8 mouse cellular contexts compared by ENCODE assay signal in the genomic region with DNA sequence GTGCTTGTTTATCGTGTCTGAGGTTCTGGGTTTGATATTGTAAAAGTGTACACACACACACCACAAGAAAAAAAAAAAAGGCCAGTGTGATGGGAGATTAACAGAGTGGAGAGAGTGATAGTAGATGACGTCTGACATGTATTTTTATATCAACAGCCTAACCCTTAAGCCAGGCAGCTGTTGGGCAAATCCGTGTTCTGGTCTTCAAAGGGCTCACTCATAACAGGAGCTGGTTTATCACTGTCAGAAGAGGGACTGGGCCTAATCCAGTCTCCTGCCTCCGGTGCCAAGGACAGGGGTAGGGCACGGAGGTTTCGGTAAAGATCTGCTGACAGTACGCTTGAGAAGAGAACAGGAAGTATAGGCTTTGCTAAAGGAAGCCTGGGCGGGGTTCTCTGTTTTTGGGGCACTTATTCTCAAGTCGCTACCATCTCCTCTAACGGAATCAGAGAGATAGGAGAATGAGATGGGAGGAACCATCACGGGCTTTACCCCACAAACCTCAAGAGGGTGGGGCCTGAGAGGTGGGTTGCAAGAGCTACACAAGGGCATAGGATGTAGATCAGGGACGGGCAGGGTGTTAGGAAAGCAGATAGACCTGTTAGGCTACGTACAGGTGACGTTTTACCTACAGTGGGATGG. TPM values are rescaled to one million over a fixed set of nuclear protein-coding genes. Genes with fewer than 3 reads are reported as not detected.
DNase-seq lines count a peak whose midpoint lies in the region; ATAC-seq lines count a peak whose summit lies in the region.

No protein-coding gene starts in this region.

- H3K27me3 ChIP-seq in forebrain, embryonic 13.5 days = peaks cover 3% of the 10 kb centered on the region; the same call in 1 of the 2 replicates
- H3K27me3 ChIP-seq in intestine, embryonic 14.5 days (replicated peaks; ENCODE audit: control insufficient read depth, insufficient read depth, low read length) = no peaks in the 10 kb centered on the region
- H3K27me3 ChIP-seq in stomach, embryonic 15.5 days (replicated peaks) = no peaks in the 10 kb centered on the region

- peak overlapping the region; percentile 98; the same call in 1 of the 2 replicates for H3K4me2 ChIP-seq in forebrain, embryonic 13.5 days
- H3K4me2 ChIP-seq in intestine, embryonic 14.5 days (ENCODE audit: low read length) = no peak overlapping the region
- peak overlapping the region; percentile 91 for H3K4me2 ChIP-seq in stomach, embryonic 15.5 days

- peaks cover 8% of the 10 kb centered on the region for H3K4me1 ChIP-seq in forebrain, embryonic 13.5 days
- no peaks in the 10 kb centered on the region; the same call in 1 of the 2 replicates for H3K4me1 ChIP-seq in intestine, embryonic 14.5 days (replicated peaks; ENCODE audit: control insufficient read depth, insufficient read depth, low read length)
- 0 out of 2 replicates have a peak, but pooled peaks cover 4% of the 10 kb centered on the region for H3K4me1 ChIP-seq in stomach, embryonic 15.5 days

- H3K9ac ChIP-seq in forebrain, embryonic 13.5 days = no peak overlapping the region
- no peak overlapping the region for H3K9ac ChIP-seq in intestine, embryonic 14.5 days (ENCODE audit: low read length)
- no peak overlapping the region for H3K9ac ChIP-seq in stomach, embryonic 15.5 days

- H3K4me3 ChIP-seq in forebrain, embryonic 13.5 days = peak overlapping the region; percentile 77; the same call in 1 of the 2 replicates
- H3K4me3 ChIP-seq in intestine, embryonic 14.5 days (ENCODE audit: low read depth, low read length) = 0 out of 2 replicates have a peak overlapping the region, but pooled peaks have one; percentile 72
- H3K4me3 ChIP-seq in stomach, embryonic 15.5 days (replicated peaks) = peak overlapping the region; percentile 88

- peak; percentile 22 for DNase-seq in kidney, postnatal 10 days
- no peak for DNase-seq in kidney, postnatal 14 days
- no peak for DNase-seq in intestine, embryonic 14.5 days (ENCODE audit: low spot score)
- no peak for DNase-seq in ovary, postnatal 10 days (ENCODE audit: low spot score)
- DNase-seq in testis, postnatal 14 days (ENCODE audit: low spot score) = no peak

- no peaks in the 10 kb centered on the region for H3K9me3 ChIP-seq in forebrain, embryonic 13.5 days (replicated peaks)
- no peaks in the 10 kb centered on the region for H3K9me3 ChIP-seq in intestine, embryonic 14.5 days (ENCODE audit: control insufficient read depth, low read length)
- no peaks in the 10 kb centered on the region for H3K9me3 ChIP-seq in stomach, embryonic 15.5 days

- H3K36me3 ChIP-seq in forebrain, embryonic 13.5 days (ENCODE audit: poor library complexity, severe bottlenecking) = no peaks in the 10 kb centered on the region
- H3K36me3 ChIP-seq in intestine, embryonic 14.5 days (ENCODE audit: control insufficient read depth, insufficient read depth, low read length) = no peaks in the 10 kb centered on the region
- H3K36me3 ChIP-seq in stomach, embryonic 15.5 days = no peaks in the 10 kb centered on the region

- WGBS in forebrain, embryonic 13.5 days = 55% methylated on average over 14 of the region's 14 CpGs
- 44% methylated on average over 14 of the region's 14 CpGs for WGBS in intestine, embryonic 14.5 days
- WGBS in stomach, embryonic 15.5 days = 39% methylated on average over 14 of the region's 14 CpGs

- peak; percentile 46; the same call in 1 of the 2 replicates for ATAC-seq in forebrain, embryonic 13.5 days
- ATAC-seq in intestine, embryonic 14.5 days (replicated peaks; ENCODE audit: low FRiP score, low TSS enrichment, low read depth) = 0 out of 2 replicates have a peak, but pooled peaks have one; percentile 6
- peak; percentile 51 for ATAC-seq in megakaryocyte progenitor cell, adult 5-6 weeks (replicated peaks; ENCODE audit: poor library complexity)
- no peak for ATAC-seq in stomach, embryonic 15.5 days (ENCODE audit: insufficient read depth, low FRiP score, low read depth)

- no peak overlapping the region for H3K27ac ChIP-seq in forebrain, embryonic 13.5 days
- H3K27ac ChIP-seq in intestine, embryonic 14.5 days (ENCODE audit: low read depth) = no peak overlapping the region
- H3K27ac ChIP-seq in stomach, embryonic 15.5 days = 0 out of 2 replicates have a peak overlapping the region, but pooled peaks have one; percentile 40

RNA-seq across cellular contexts. Expression of a gene that starts 1.1 kb away (rescaled TPM):
- 8.2 and 8.3 TPM in 2 replicates for polyA plus RNA-seq in forebrain, embryonic 13.5 days (2015; fragmentation: Nextera tagmentation; extraction: Ambion mirVana)
- polyA plus RNA-seq in intestine, embryonic 14.5 days (2014; fragmentation: Nextera tagmentation; extraction: Ambion mirVana) = 22.4 and 23.6 TPM in 2 replicates
- total RNA-seq in megakaryocyte progenitor cell, adult 5-6 weeks (2015) = 22.4 and 23.5 TPM in 2 replicates
- 33.5 and 36.4 TPM in 2 replicates for total RNA-seq in megakaryocyte progenitor cell, adult 5-6 weeks (2017)
- polyA plus RNA-seq in stomach, embryonic 15.5 days (2015; fragmentation: Nextera tagmentation; extraction: Ambion mirVana) = 26.5 TPM in 2 replicates

RNA-seq across cellular contexts. Expression of a gene that starts 10.7 kb away (rescaled TPM):
- polyA plus RNA-seq in forebrain, embryonic 13.5 days (2015; fragmentation: Nextera tagmentation; extraction: Ambion mirVana) = 18.4 and 20.2 TPM in 2 replicates
- 63.7 and 65.0 TPM in 2 replicates for polyA plus RNA-seq in intestine, embryonic 14.5 days (2014; fragmentation: Nextera tagmentation; extraction: Ambion mirVana)
- 208 and 213 TPM in 2 replicates for total RNA-seq in megakaryocyte progenitor cell, adult 5-6 weeks (2015)
- total RNA-seq in megakaryocyte progenitor cell, adult 5-6 weeks (2017) = 44.7 and 47.3 TPM in 2 replicates
- polyA plus RNA-seq in stomach, embryonic 15.5 days (2015; fragmentation: Nextera tagmentation; extraction: Ambion mirVana) = 58.4 and 67.7 TPM in 2 replicates

RNA-seq across cellular contexts. Expression of a gene that starts 56.5 kb away (rescaled TPM):
- polyA plus RNA-seq in forebrain, embryonic 13.5 days (2015; fragmentation: Nextera tagmentation; extraction: Ambion mirVana) = 50.6 and 52.4 TPM in 2 replicates
- polyA plus RNA-seq in intestine, embryonic 14.5 days (2014; fragmentation: Nextera tagmentation; extraction: Ambion mirVana) = 88.9 and 92.6 TPM in 2 replicates
- 71.9 and 80.7 TPM in 2 replicates for total RNA-seq in megakaryocyte progenitor cell, adult 5-6 weeks (2015)
- total RNA-seq in megakaryocyte progenitor cell, adult 5-6 weeks (2017) = 30.6 and 32.9 TPM in 2 replicates
- 96.3 and 99.2 TPM in 2 replicates for polyA plus RNA-seq in stomach, embryonic 15.5 days (2015; fragmentation: Nextera tagmentation; extraction: Ambion mirVana)

RNA-seq across cellular contexts. Expression of a gene that starts 56.5 kb away (rescaled TPM):
- polyA plus RNA-seq in forebrain, embryonic 13.5 days (2015; fragmentation: Nextera tagmentation; extraction: Ambion mirVana) = 27.2 and 30.0 TPM in 2 replicates
- 46.6 and 52.1 TPM in 2 replicates for polyA plus RNA-seq in intestine, embryonic 14.5 days (2014; fragmentation: Nextera tagmentation; extraction: Ambion mirVana)
- 75.3 TPM in 2 replicates for total RNA-seq in megakaryocyte progenitor cell, adult 5-6 weeks (2015)
- total RNA-seq in megakaryocyte progenitor cell, adult 5-6 weeks (2017) = 41.3 and 46.1 TPM in 2 replicates
- polyA plus RNA-seq in stomach, embryonic 15.5 days (2015; fragmentation: Nextera tagmentation; extraction: Ambion mirVana) = 29.5 and 33.6 TPM in 2 replicates
